ENCODE assay signal across 9 mouse cellular contexts in genomic region chr14:57271861-57272260, GRCm38 (mm10).
"Had no signal": no experiment of that assay in that cellular context is flagged by ENCODE, and none has a peak within 500 bp of the region (broad histone marks: within the 10 kb centered on the region; RNA-seq: fewer than 3 reads in every experiment).

No protein-coding gene starts in this region.

- DNase-seq: lung, adult 18-20 months; lung, embryonic 14.5 days; lung, postnatal 10 days; lung, postnatal 4 days; right cerebral cortex, adult 18-20 months; right cerebral cortex, postnatal 14 days; thymus, adult 18-20 months; thymus, postnatal 14 days; thymus, postnatal 4 days had no signal
